Mouse (Mus musculus) heart, postnatal 0 days (tissue): ENCODE measurements around the gene Rnf34.

Experiments
- CTCF ChIP-seq: IDR thresholded peaks from 2 replicates; pipeline ENCODE4 v1.5.1; 2016; ENCODE audit warnings: antibody characterized with exemption, control low read depth, low read depth
- EP300 ChIP-seq: IDR thresholded peaks from 2 replicates; pipeline ENCODE4 v1.6.1; 2016; ENCODE audit warnings: antibody characterized with exemption, low read depth

GRCm38 (mm10) chr5:122888612-122889214, 38.9 kb downstream of the Rnf34 start:
- TF ChIP-seq CTCF (no peak), EP300 (no peak)
